Mouse (Mus musculus): ENCODE measurements around the gene Ttll4.

DNA sequence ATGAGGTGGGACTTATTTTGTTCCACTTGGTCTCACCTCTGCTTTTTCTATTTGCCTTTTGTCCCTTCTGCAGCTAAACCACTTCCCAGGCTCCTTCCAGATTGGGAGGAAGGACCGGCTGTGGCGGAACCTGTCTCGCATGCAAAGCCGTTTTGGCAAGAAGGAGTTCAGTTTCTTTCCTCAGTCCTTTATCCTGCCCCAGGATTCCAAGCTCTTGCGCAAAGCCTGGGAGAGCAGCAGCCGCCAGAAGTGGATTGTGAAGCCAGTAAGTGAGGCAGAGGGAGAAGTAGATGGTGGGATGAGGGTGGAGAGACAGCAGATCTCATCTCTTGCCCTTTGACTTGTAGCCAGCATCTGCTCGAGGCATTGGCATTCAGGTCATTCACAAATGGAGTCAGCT is 25.6 kb downstream of the Ttll4 start:
- TF ChIP-seq MAFK (IDR thresholded peaks at IDR 0.05; ENCODE audit: insufficient read depth, low read depth, low read length) (no peak), CHD2 (IDR thresholded peaks at IDR 0.05; ENCODE audit: low read depth, low read length) (no peak)

All from ES-E14 (cell line).